Mouse (Mus musculus): ENCODE results near the gene Agfg2. TPM values are rescaled to one million over a fixed set of nuclear protein-coding genes. Genes with fewer than 3 reads are reported as not detected.

The Agfg2 gene
- polyA plus RNA-seq, 1 experiment from 2014 or later = 22.9 TPM

DNA sequence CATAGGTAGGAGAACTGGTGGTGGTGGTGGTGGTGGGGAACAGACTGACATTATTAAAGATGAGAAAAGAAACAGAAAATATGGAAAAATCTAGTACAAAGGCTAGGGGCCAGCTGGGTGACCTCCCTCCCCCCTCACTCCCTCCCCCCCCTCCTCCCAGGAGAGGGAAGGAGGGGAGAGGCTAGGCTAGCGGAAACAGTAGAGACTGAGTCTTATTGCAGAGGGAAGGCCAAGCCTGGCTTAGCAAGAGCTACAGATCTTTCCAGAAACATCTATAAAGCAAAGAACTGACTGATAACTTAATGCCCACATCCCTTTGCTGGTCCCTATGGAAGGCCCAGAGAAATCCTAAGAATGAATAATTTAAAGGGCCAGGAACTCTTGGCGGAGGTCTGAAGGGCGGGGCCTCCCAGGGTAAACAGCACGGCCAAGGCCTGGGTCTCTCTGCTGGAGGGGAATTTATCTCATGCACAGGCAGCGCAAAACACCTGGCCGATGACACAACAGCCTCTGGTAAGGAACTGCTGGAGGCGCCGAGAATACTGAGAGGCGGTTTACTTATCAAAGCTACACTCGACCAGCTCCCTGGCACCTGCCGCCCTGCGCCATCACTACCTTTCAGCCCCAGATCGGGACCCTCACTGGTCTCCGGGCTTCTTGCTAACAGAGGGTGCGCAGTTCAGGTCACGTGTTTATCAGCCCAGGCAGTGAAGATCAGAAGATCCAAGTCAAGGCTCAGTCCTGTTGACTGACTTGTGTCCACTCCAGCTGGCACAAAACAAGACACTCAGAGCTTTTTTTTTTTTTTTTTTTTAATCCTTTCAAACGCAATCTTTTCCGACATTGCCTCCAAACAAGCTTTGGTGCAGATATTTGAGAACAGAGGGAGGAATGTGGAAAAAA is 34.6 kb downstream of the Agfg2 start:
- H3K27ac ChIP-seq = peak overlapping the region; percentile 53
- H3K27me3 ChIP-seq (ENCODE audit: low read depth, poor library complexity, severe bottlenecking) = peaks cover 25% of the 10 kb centered on the region
- peak; percentile 50 for DNase-seq (ENCODE audit: low spot score)
- peaks cover 36% of the 10 kb centered on the region for H3K36me3 ChIP-seq
- H3K4me1 ChIP-seq = peaks cover 45% of the 10 kb centered on the region
- H3K9me3 ChIP-seq (replicated peaks) = no peaks in the 10 kb centered on the region
- 11% methylated on average over 18 of the region's 18 CpGs for WGBS
- H3K4me3 ChIP-seq = peak overlapping the region; percentile 28; the same call in 1 of the 2 replicates

DNA sequence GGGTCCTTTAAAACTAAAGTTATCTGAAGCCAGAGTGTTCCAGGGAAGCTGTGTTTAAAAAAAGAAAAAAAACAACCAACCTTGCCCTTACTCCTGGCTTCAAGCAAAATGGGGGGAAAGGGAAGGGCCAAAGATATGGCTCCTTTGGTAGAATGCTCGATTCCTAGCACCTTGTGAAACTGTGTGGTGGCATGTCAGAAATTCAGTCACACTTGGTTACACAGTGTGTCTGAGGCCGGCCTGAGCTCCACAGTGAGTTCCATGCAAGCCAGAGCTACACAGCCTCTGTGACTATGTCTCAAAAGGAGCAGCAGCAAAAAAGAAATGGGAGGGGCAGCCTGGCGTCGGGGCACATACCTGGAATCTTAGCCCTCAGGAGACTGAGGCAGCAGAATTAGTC is 35.3 kb downstream of the Agfg2 start:
- peaks cover 32% of the 10 kb centered on the region for H3K27me3 ChIP-seq (ENCODE audit: low read depth, poor library complexity, severe bottlenecking)
- H3K4me1 ChIP-seq = peaks cover 49% of the 10 kb centered on the region
- peak overlapping the region; percentile 77 for H3K27ac ChIP-seq
- DNase-seq (ENCODE audit: low spot score) = no peak
- no peak overlapping the region for H3K4me3 ChIP-seq
- no peaks in the 10 kb centered on the region for H3K9me3 ChIP-seq (replicated peaks)
- H3K36me3 ChIP-seq = peaks cover 30% of the 10 kb centered on the region
- 59% methylated on average over 4 of the region's 4 CpGs for WGBS

DNA sequence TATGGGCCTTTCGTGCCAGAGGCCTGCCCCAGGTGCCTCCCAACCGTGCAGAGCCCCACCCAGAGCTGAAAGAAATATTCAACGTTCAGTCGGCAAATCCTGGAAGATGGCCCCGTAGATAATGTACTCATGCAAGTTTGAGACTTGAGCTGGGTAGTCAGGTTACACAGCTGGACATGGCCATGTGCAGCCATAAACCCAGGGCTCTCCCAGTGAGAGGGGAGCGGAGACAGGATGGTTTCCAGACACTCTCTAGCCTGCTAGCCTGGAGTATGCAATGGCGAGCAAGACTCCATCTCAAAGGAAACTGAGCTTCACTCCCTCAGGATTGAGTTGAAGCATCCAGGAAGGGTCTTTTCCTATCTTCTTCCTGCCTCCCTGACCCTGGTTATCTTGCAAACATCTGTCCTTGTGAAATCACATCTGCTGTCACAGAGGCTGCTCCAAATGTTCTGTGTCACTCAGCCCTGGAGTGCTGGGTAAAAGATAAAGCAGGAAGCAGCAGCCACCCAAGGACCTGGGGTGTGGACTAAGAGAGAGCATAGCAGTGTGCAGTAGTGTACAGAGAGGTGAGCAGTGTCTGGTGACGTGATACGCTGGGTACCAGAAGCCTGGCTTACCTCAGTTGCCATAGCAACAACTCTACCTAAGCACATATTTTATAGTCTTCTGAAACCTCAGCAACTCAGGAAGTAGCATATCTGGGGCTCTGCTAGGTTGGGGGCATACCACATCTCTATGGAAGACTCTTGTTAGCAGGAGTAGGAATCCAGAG is 36.5 kb downstream of the Agfg2 start:
- H3K27ac ChIP-seq = peak overlapping the region; percentile 77
- peak overlapping the region; percentile 21; the same call in 1 of the 2 replicates for H3K4me3 ChIP-seq
- DNase-seq (ENCODE audit: low spot score) = peak; percentile 43
- H3K27me3 ChIP-seq (ENCODE audit: low read depth, poor library complexity, severe bottlenecking) = peaks cover 44% of the 10 kb centered on the region
- WGBS = 56% methylated on average over 9 of the region's 9 CpGs
- peaks cover 54% of the 10 kb centered on the region for H3K4me1 ChIP-seq
- H3K9me3 ChIP-seq (replicated peaks) = no peaks in the 10 kb centered on the region
- H3K36me3 ChIP-seq = peaks cover 23% of the 10 kb centered on the region

DNA sequence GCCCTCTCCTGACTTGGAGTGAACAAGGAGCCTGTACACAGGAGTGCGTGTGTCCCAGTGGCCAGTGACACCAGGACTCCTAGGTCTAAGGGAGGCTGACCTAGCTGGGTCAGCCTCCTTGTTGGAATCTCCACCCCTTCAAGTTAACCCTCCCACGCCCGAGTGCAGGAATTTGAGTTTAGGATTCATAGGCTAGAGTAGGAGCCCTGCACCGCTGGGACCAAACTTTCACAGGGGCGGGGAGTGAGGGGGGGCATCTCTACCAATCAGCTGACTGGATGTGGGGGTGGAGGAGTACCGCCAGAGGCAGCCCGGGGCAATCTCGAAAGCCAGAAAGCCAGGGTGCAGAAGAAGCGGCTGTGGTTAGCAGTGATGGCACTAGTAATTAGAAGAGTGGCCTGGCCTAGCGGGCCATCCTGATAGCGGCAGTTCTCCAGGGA is 38.9 kb downstream of the Agfg2 start, which contains the start of gene Irs3:
Gene Irs3 (minus strand): TSS at position 63 of the 440 bp plus-strand sequence.
- peaks cover 28% of the 10 kb centered on the region for H3K36me3 ChIP-seq
- H3K27me3 ChIP-seq (ENCODE audit: low read depth, poor library complexity, severe bottlenecking) = peaks cover 52% of the 10 kb centered on the region
- peak within 1 kb of the TSS; percentile 50 for H3K4me3 ChIP-seq
- no peak for DNase-seq (ENCODE audit: low spot score)
- H3K27ac ChIP-seq = peak within 1 kb of the TSS; percentile 50
- H3K4me1 ChIP-seq = peaks cover 60% of the 10 kb centered on the region
- H3K9me3 ChIP-seq (replicated peaks) = no peaks in the 10 kb centered on the region
- 9% methylated on average over 11 of the region's 11 CpGs for WGBS

DNA sequence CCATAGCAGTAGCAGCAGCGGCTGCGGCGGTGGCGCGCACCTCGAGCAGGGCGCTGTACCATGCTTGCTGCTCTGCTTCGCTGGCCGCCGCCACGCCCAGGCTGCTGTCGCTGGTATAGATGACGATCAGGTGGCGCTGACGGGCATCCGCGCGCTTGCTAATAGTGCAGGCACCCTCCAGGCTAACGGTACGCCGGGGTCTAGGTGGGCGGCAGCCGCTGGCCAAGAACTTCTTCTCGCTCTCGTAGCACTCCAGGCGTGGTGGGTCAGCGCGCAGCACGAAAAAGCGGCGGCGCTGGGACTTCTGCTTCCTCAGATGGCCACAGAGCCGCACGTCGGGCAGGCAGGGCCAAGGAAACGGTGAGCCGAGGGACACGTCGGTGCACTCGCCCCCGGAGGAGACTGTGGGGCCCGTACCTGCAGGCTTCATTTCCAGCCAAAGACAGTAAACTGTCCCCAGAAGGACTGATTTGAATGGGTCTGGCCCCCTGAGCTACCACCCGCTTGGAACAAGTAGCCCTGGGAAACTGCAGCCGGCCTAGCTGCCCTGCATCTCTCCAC is 39.4 kb downstream of the Agfg2 start:
- Histone ChIP-seq H3K27ac (peak overlapping the region; percentile 26; the same call in 1 of the 2 replicates), H3K27me3 (ENCODE audit: low read depth, poor library complexity, severe bottlenecking) (peaks cover 52% of the 10 kb centered on the region), H3K36me3 (peaks cover 34% of the 10 kb centered on the region), H3K9me3 (replicated peaks) (no peaks in the 10 kb centered on the region), H3K4me3 (peak overlapping the region; percentile 50), H3K4me1 (peaks cover 64% of the 10 kb centered on the region)
- DNase-seq (ENCODE audit: low spot score) = peak; percentile 66
- WGBS = 2% methylated on average over 44 of the region's 44 CpGs

DNA sequence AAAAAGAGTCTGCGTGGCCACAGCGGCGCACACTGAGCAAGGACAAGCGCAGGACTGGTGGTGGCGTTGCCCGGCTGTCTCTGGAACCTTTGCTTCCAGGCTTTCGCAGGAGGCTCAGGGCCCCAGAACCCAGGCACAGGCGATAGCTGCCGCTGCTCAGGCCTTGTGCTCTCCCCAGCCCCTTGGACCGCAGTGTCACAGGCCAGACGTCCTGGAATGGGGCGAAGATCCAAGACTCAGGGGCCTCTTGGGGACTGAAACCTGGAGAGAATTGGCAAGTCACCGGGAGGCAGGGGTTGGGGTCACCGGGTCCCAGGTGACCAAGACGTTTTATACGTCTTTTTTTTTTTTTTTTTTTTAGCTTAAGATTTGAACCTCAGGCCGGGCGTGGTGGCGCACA is 40.0 kb downstream of the Agfg2 start:
- peak overlapping the region; percentile 50; the same call in 1 of the 2 replicates for H3K27ac ChIP-seq
- peaks cover 52% of the 10 kb centered on the region for H3K27me3 ChIP-seq (ENCODE audit: low read depth, poor library complexity, severe bottlenecking)
- H3K4me3 ChIP-seq = peak overlapping the region; percentile 21; the same call in 1 of the 2 replicates
- peaks cover 40% of the 10 kb centered on the region for H3K36me3 ChIP-seq
- peaks cover 58% of the 10 kb centered on the region for H3K4me1 ChIP-seq
- WGBS = 42% methylated on average over 19 of the region's 19 CpGs
- H3K9me3 ChIP-seq (replicated peaks) = no peaks in the 10 kb centered on the region
- no peak for DNase-seq (ENCODE audit: low spot score)

DNA sequence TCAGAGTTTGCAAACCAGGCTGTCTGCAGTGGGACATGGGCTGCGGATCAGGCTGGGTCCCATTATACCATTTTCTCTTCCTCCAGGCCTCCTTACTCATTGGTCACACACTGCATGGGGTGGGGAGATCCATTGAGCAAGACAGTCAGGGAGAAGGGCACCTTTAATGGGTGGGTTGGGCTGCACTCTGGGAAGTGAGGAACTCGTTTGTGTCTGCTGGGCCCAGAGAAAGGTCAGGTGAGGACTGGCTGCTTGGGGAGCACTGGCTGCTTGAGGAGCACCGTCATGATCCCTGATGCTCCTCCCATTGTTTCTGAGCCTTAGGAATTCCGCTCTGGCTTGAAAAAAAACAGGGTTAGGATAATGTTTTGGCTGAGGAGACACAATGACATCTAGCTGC is 41.6 kb downstream of the Agfg2 start:
- H3K36me3 ChIP-seq = peaks cover 56% of the 10 kb centered on the region
- no peaks in the 10 kb centered on the region for H3K9me3 ChIP-seq (replicated peaks)
- DNase-seq (ENCODE audit: low spot score) = no peak
- peaks cover 42% of the 10 kb centered on the region for H3K4me1 ChIP-seq
- H3K27ac ChIP-seq = no peak overlapping the region
- no peak overlapping the region for H3K4me3 ChIP-seq
- peaks cover 52% of the 10 kb centered on the region for H3K27me3 ChIP-seq (ENCODE audit: low read depth, poor library complexity, severe bottlenecking)
- 61% methylated on average over 4 of the region's 4 CpGs for WGBS

DNA sequence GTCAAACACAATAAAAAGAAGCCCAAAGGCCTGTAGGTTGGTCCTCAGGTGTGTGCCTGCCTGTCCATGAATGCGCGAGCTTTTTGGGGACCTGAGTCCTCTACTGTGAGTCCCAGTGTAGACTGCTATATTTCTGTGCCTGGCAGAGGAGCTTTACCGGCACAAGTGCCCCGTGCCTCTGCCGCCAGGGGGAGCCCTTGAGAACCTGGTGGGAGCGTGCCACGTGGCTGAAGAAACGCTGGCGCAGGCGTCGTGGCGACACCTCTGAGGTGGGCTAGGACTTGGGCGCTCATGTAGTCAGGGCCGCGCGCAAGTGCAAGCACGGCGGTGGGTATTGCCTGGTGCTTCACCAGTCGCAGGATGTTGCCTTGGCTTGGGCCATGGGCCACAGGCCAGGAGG is 43.5 kb downstream of the Agfg2 start, which contains the start of gene Sap25:
Gene Sap25 (plus strand): TSS at position 281 of the 400 bp plus-strand sequence.
- WGBS = 88% methylated on average over 19 of the region's 19 CpGs
- DNase-seq (ENCODE audit: low spot score) = no peak

DNA sequence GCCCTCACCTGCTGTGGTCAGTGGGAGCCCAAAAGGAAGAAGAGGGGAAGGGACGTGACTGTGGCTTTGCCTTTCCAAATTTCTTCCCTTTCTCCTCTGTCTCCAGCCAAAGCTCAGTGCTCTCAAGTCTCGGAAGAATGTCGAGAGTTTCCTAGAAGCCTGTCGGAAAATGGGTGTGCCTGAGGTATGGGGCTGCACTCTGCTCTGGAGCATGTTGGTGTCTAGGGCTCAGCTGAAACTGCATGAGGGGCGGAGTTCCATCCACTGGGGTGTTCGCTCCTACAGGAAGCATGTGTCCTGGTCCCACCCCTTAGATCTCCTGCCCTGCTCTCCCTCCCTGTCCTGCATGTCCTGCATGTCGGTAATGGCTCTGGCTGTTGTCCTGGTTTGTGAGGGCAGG is 45.1 kb downstream of the Agfg2 start:
- no peak for DNase-seq (ENCODE audit: low spot score)
- Histone ChIP-seq H3K27me3 (ENCODE audit: low read depth, poor library complexity, severe bottlenecking) (peaks cover 23% of the 10 kb centered on the region), H3K36me3 (peaks cover 90% of the 10 kb centered on the region), H3K27ac (no peak overlapping the region), H3K9me3 (replicated peaks) (no peaks in the 10 kb centered on the region), H3K4me3 (no peak overlapping the region), H3K4me1 (peaks cover 19% of the 10 kb centered on the region)
- 82% methylated on average over 7 of the region's 7 CpGs for WGBS

More for the DNA sequence above, 43.5 kb downstream of the Agfg2 start, which contains the start of gene Sap25:
- Histone ChIP-seq H3K9me3 (replicated peaks) (no peaks in the 10 kb centered on the region), H3K27ac (no peak within 1 kb of the TSS), H3K4me1 (peaks cover 32% of the 10 kb centered on the region), H3K4me3 (no peak within 1 kb of the TSS), H3K27me3 (ENCODE audit: low read depth, poor library complexity, severe bottlenecking) (peaks cover 38% of the 10 kb centered on the region), H3K36me3 (peaks cover 75% of the 10 kb centered on the region)

DNA sequence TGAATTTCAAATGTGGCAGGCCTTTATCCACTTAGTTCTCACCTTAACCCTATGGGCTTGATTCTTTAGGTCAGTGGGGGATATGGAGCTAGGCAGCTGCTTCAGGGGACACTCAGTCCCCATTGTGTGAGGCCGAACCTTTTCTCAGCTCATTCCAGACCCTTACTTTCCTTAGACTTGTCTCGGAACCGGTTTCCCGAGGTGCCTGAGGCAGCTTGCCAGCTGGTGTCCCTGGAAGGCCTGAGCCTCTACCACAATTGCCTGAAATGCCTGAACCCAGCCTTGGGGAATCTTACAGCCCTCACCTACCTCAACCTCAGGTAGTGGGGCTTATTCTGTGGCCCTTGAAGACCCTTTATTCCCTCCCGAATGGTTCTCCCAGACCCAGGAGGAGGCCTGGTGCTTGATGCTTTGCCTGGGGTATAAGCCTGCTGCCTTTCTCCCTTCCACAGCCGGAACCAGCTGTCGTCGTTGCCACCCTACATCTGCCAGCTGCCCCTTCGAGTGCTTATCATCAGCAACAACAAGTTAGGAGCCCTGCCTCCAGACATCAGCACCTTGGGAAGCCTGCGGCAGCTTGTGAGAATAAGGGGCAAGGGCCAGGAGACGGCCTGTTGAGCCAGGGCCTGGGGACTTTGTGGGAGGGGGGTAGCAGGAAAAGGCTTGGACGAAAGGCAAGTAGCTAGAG is 51.0 kb downstream of the Agfg2 start:
- Histone ChIP-seq H3K4me3 (no peak overlapping the region), H3K27ac (no peak overlapping the region), H3K9me3 (replicated peaks) (no peaks in the 10 kb centered on the region), H3K4me1 (peaks cover 31% of the 10 kb centered on the region), H3K36me3 (peaks cover 71% of the 10 kb centered on the region), H3K27me3 (ENCODE audit: low read depth, poor library complexity, severe bottlenecking) (no peaks in the 10 kb centered on the region)
- no peak for DNase-seq (ENCODE audit: low spot score)
- 85% methylated on average over 12 of the region's 12 CpGs for WGBS

DNA sequence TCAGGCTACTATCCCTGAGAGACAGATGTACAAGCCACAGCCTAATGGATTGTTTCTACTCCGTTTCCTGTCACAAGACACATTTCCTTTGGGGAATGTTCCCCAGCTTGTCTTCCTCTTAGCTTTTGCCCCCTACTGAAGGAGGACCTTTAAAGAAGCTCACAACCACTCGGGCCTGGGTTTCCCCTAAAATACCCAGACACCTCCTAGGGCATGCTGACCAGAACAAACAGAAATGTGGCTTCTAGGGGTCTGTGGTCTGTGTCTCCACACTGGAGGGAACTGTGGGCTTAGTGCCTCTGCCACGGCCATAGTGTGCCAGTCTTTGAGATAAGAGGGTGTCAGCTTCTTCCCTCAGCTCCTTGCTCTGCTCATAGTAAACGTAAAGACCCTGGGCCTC is 52.9 kb downstream of the Agfg2 start:
- no peak overlapping the region for H3K4me3 ChIP-seq
- H3K4me1 ChIP-seq = peaks cover 47% of the 10 kb centered on the region
- no peaks in the 10 kb centered on the region for H3K27me3 ChIP-seq (ENCODE audit: low read depth, poor library complexity, severe bottlenecking)
- H3K27ac ChIP-seq = peak overlapping the region; percentile 94
- peaks cover 51% of the 10 kb centered on the region for H3K36me3 ChIP-seq
- no peaks in the 10 kb centered on the region for H3K9me3 ChIP-seq (replicated peaks)
- DNase-seq (ENCODE audit: low spot score) = no peak
- WGBS = 72% methylated on average over 4 of the region's 4 CpGs

DNA sequence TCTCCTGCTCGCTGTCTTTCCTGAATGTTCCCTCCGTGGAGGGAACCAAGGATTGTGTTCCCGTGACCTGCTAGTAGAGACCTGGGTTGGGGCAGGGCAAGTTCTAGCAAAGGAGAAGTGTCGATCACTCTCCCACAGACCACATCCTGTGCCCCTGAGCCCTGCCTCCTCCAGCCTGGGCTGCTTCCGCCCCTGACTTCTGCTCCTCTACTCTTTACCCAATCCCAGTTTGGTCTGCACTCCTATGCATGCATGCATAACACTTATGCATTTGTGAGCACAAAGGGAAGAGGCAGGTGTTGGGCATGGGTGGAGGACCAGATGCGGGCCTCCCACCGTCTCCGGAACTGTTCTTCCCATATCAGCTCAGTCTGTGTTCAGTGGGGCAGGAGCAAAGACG is 53.4 kb downstream of the Agfg2 start:
- WGBS = 80% methylated on average over 9 of the region's 9 CpGs
- Histone ChIP-seq H3K4me3 (peak overlapping the region; percentile 86; the same call in 1 of the 2 replicates), H3K36me3 (peaks cover 47% of the 10 kb centered on the region), H3K27ac (peak overlapping the region; percentile 94), H3K4me1 (peaks cover 47% of the 10 kb centered on the region), H3K9me3 (replicated peaks) (no peaks in the 10 kb centered on the region), H3K27me3 (ENCODE audit: low read depth, poor library complexity, severe bottlenecking) (no peaks in the 10 kb centered on the region)
- DNase-seq (ENCODE audit: low spot score) = no peak

Measured in limb, embryonic 10.5 days (tissue).